Mouse (Mus musculus): Measurements from ENCODE around the gene Lix1l. TPM values are rescaled to one million over a fixed set of nuclear protein-coding genes. Genes with fewer than 3 reads are reported as not detected.

The Lix1l gene
- total and polyA plus RNA-seq, 3 experiments, result 0.49 to 3.6 (median 2.4) TPM

- Histone ChIP-seq H3K4me1 (ENCODE audit: insufficient read depth, low read depth, low read length) (peaks cover 29% of the 10 kb centered on the region), H3K36me3 (replicated peaks) (peaks cover 26% of the 10 kb centered on the region), H3K9me3 (replicated peaks) (no peaks in the 10 kb centered on the region), H3K4me3 (ENCODE audit: low read depth, low read length) (peak overlapping the region; percentile 42; the same call in 1 of the 2 replicates), H3K27me3 (ENCODE audit: insufficient read depth, low read length) (no peaks in the 10 kb centered on the region)
- TF ChIP-seq GATA2 (IDR thresholded peaks at IDR 0.05; ENCODE audit: borderline replicate concordance, low read depth, low read length) (peak; percentile 97), POLR2AphosphoS5 (IDR thresholded peaks at IDR 0.05; ENCODE audit: insufficient replicate concordance, low read depth, low read length) (no peak), CTCF (IDR thresholded peaks at IDR 0.05; ENCODE audit: low read depth, low read length) (peak; percentile 96)
- DNase-seq (ENCODE audit: low spot score) (peak; percentile 66), ATAC-seq (ENCODE audit: extremely low read depth, insufficient number of reproducible peaks, low FRiP score, poor library complexity, severe bottlenecking) (peak; percentile 65)
Measured at GRCm38 (mm10) chr3:96579885-96580454, 21.0 kb upstream of the Lix1l start.

GRCm38 (mm10) chr3:96581141-96581540 lies 19.8 kb upstream of the Lix1l start:
- Histone ChIP-seq H3K4me1 (ENCODE audit: insufficient read depth, low read depth, low read length) (peaks cover 28% of the 10 kb centered on the region), H3K36me3 (replicated peaks) (peaks cover 28% of the 10 kb centered on the region), H3K9me3 (replicated peaks) (no peaks in the 10 kb centered on the region), H3K4me3 (ENCODE audit: low read depth, low read length) (no peak overlapping the region), H3K27me3 (ENCODE audit: insufficient read depth, low read length) (no peaks in the 10 kb centered on the region)
- ATAC-seq (ENCODE audit: extremely low read depth, insufficient number of reproducible peaks, low FRiP score, poor library complexity, severe bottlenecking) (no peak), DNase-seq (ENCODE audit: low spot score) (no peak)
- no peak for TF ChIP-seq GATA1 (IDR thresholded peaks at IDR 0.05; ENCODE audit: borderline replicate concordance, low read length)
- TF ChIP-seq CTCF (IDR thresholded peaks at IDR 0.05; ENCODE audit: low read depth, low read length), result no peak
- no peak for TF ChIP-seq POLR2AphosphoS5 (IDR thresholded peaks at IDR 0.05; ENCODE audit: insufficient replicate concordance, low read depth, low read length)
- TF ChIP-seq GATA2 (IDR thresholded peaks at IDR 0.05; ENCODE audit: borderline replicate concordance, low read depth, low read length), result no peak
- TF ChIP-seq TAL1 (conservative IDR thresholded peaks at IDR 0.05; ENCODE audit: low read depth, low read length), result no peak

- Histone ChIP-seq H3K4me1 (ENCODE audit: insufficient read depth, low read depth, low read length) (peaks cover 20% of the 10 kb centered on the region), H3K4me3 (ENCODE audit: low read depth, low read length) (no peak overlapping the region)
- no peak for DNase-seq (ENCODE audit: low spot score)
Measured at GRCm38 (mm10) chr3:96581771-96582515, 19.0 kb upstream of the Lix1l start.

GRCm38 (mm10) chr3:96583386-96583785 lies 17.6 kb upstream of the Lix1l start:
- ATAC-seq (ENCODE audit: extremely low read depth, insufficient number of reproducible peaks, low FRiP score, poor library complexity, severe bottlenecking) (no peak), DNase-seq (ENCODE audit: low spot score) (no peak)
- peaks cover 15% of the 10 kb centered on the region for H3K4me1 ChIP-seq (ENCODE audit: insufficient read depth, low read depth, low read length)
- no peak overlapping the region for H3K4me3 ChIP-seq (ENCODE audit: low read depth, low read length)
- no peaks in the 10 kb centered on the region for H3K27me3 ChIP-seq (ENCODE audit: insufficient read depth, low read length)
- peaks cover 36% of the 10 kb centered on the region for H3K36me3 ChIP-seq (replicated peaks)
- H3K9me3 ChIP-seq (replicated peaks), result peaks cover 4% of the 10 kb centered on the region; the same call in 1 of the 2 replicates
- no peak for TF ChIP-seq POLR2AphosphoS5 (IDR thresholded peaks at IDR 0.05; ENCODE audit: insufficient replicate concordance, low read depth, low read length)
- no peak for TF ChIP-seq TAL1 (conservative IDR thresholded peaks at IDR 0.05; ENCODE audit: low read depth, low read length)
- no peak for TF ChIP-seq CTCF (IDR thresholded peaks at IDR 0.05; ENCODE audit: low read depth, low read length)
- no peak for TF ChIP-seq GATA2 (IDR thresholded peaks at IDR 0.05; ENCODE audit: borderline replicate concordance, low read depth, low read length)
- TF ChIP-seq GATA1 (IDR thresholded peaks at IDR 0.05; ENCODE audit: borderline replicate concordance, low read length), result no peak

More at GRCm38 (mm10) chr3:96581771-96582515, 19.0 kb upstream of the Lix1l start:
- no peak for TF ChIP-seq CTCF (IDR thresholded peaks at IDR 0.05; ENCODE audit: low read depth, low read length)
- no peak for ATAC-seq (ENCODE audit: extremely low read depth, insufficient number of reproducible peaks, low FRiP score, poor library complexity, severe bottlenecking)
- Histone ChIP-seq H3K36me3 (replicated peaks) (peaks cover 33% of the 10 kb centered on the region), H3K9me3 (replicated peaks) (no peaks in the 10 kb centered on the region), H3K27me3 (ENCODE audit: insufficient read depth, low read length) (no peaks in the 10 kb centered on the region)

GRCm38 (mm10) chr3:96590657-96591056 lies 10.3 kb upstream of the Lix1l start:
- Histone ChIP-seq H3K4me3 (ENCODE audit: low read depth, low read length) (no peak overlapping the region), H3K27me3 (ENCODE audit: insufficient read depth, low read length) (peaks cover 4% of the 10 kb centered on the region), H3K36me3 (replicated peaks) (peaks cover 18% of the 10 kb centered on the region), H3K4me1 (ENCODE audit: insufficient read depth, low read depth, low read length) (peaks cover 19% of the 10 kb centered on the region), H3K9me3 (replicated peaks) (peaks cover 4% of the 10 kb centered on the region; the same call in 1 of the 2 replicates)
- no peak for ATAC-seq (ENCODE audit: extremely low read depth, insufficient number of reproducible peaks, low FRiP score, poor library complexity, severe bottlenecking)
- TF ChIP-seq GATA1 (IDR thresholded peaks at IDR 0.05; ENCODE audit: borderline replicate concordance, low read length) (no peak), TAL1 (conservative IDR thresholded peaks at IDR 0.05; ENCODE audit: low read depth, low read length) (no peak), CTCF (IDR thresholded peaks at IDR 0.05; ENCODE audit: low read depth, low read length) (no peak), POLR2AphosphoS5 (IDR thresholded peaks at IDR 0.05; ENCODE audit: insufficient replicate concordance, low read depth, low read length) (no peak), GATA2 (IDR thresholded peaks at IDR 0.05; ENCODE audit: borderline replicate concordance, low read depth, low read length) (no peak)
- no peak for DNase-seq (ENCODE audit: low spot score)

GRCm38 (mm10) chr3:96593374-96593773 lies 7.6 kb upstream of the Lix1l start:
- DNase-seq (ENCODE audit: low spot score), result peak; percentile 26
- H3K27me3 ChIP-seq (ENCODE audit: insufficient read depth, low read length), result peaks cover 31% of the 10 kb centered on the region

More at GRCm38 (mm10) chr3:96593374-96593773, 7.6 kb upstream of the Lix1l start:
- ATAC-seq (ENCODE audit: extremely low read depth, insufficient number of reproducible peaks, low FRiP score, poor library complexity, severe bottlenecking), result no peak
- no peak for TF ChIP-seq GATA2 (IDR thresholded peaks at IDR 0.05; ENCODE audit: borderline replicate concordance, low read depth, low read length)
- no peak for TF ChIP-seq TAL1 (conservative IDR thresholded peaks at IDR 0.05; ENCODE audit: low read depth, low read length)
- TF ChIP-seq CTCF (IDR thresholded peaks at IDR 0.05; ENCODE audit: low read depth, low read length), result no peak
- TF ChIP-seq GATA1 (IDR thresholded peaks at IDR 0.05; ENCODE audit: borderline replicate concordance, low read length), result no peak
- TF ChIP-seq POLR2AphosphoS5 (IDR thresholded peaks at IDR 0.05; ENCODE audit: insufficient replicate concordance, low read depth, low read length), result no peak
- Histone ChIP-seq H3K4me3 (ENCODE audit: low read depth, low read length) (peak overlapping the region; percentile 82), H3K9me3 (replicated peaks) (peaks cover 8% of the 10 kb centered on the region), H3K36me3 (replicated peaks) (peaks cover 9% of the 10 kb centered on the region), H3K4me1 (ENCODE audit: insufficient read depth, low read depth, low read length) (peaks cover 45% of the 10 kb centered on the region)

Measured in G1E (cell line).